Mouse (Mus musculus) right cerebral cortex, postnatal 36 days (tissue): ENCODE results near the gene Bsph2.
A peak's percentile ranks its signal among the peaks of the same experiment; 100 is the strongest.

Experiments used
- DNase-seq, 2 experiments: peaks; one replicate each; pipeline ENCODE4 v3.0.0; 2022; ENCODE audit warnings: low spot score in 2 of 2, mixed read lengths in 1 of 2

Bsph2 gene

DNA sequence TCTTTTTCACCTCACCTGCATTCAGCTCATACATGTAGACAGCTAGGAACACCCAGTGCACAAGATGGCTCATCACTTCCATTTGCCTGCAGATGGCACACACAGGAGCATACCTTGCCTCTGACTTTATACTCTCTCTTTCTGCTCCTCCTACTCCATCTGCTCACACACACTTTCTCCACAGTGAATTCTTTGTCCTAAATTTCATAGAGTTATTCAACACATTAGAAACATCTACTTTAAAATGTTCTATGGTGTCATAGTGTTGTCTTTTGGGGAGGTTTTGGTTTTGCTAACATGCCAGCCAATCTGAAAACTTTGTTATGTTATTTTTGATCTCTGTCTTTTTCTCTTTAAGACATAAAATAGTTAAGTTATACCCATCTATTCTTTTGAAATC lies at the start of gene Bsph2:
Bsph2 (minus strand) TSS at position 101 of the 400 bp plus-strand sequence.
- no peak for DNase-seq

DNA sequence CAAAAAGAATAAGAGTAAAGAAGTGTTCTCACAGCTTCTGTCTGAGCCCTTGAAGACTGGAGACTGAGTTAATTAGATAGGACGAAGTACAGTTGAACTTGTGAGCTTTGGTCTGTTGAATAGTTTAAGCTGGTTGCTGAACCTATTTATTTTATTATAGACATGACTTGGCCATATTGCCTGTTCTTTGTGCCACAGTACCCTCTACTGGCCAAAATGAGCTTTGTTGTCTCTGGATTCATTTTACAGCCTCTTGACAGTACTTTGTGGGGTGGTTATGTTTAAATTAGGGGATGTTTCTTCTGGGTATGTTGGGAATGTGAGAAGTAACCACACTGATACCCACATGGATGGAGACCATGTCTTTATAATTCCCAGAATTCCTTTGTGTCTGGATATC lies 59.3 kb downstream of the Bsph2 start:
- DNase-seq: peak in 1 of 2 experiments; percentile 1
